Mouse (Mus musculus) stomach, postnatal 0 days (tissue): ENCODE data around the gene Ffar3.

Source experiments
- CTCF ChIP-seq: IDR thresholded peaks from 2 replicates; pipeline ENCODE4 v1.5.1; 2016; ENCODE audit warnings: antibody characterized with exemption, low read depth, mild to moderate bottlenecking, moderate library complexity
- EP300 ChIP-seq: optimal IDR thresholded peaks from 2 replicates; pipeline ENCODE3; 2016; ENCODE audit warnings: antibody characterized with exemption

GRCm38 (mm10) chr7:30856078-30856477, at the start of gene Ffar3:
- TF ChIP-seq CTCF (no peak), EP300 (no peak)
